Mouse (Mus musculus): ENCODE data around the gene Gnb5. TPM values are rescaled to one million over a fixed set of nuclear protein-coding genes. Genes with fewer than 3 reads are reported as not detected.

Gene Gnb5
- total and polyA plus RNA-seq, 3 experiments, result 3.1 to 6.5 (median 4.7) TPM

DNA sequence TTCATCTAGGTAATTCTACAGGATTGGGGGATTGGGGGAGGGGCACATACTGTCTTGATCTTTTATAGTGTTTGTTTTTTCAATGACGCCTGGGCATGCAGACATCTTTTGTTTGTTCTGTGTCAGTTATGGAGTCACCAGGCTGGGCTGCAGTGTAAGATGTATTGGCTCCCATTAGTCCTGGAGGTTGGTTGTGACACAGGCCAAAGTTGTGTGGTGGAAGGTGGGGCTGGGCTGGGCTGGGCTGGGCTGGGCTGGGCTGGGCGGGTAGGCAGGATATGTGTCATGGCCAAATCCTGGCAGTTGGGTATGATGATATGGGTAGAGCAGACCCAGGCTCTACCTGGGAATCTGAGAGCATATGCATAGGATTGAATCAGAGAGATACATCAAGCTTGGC, 72.7 kb downstream of the Gnb5 start:
- Histone ChIP-seq H3K79me2 (replicated peaks; ENCODE audit: control insufficient read depth, extremely low read depth, insufficient read depth, poor library complexity, severe bottlenecking) (no peaks in the 10 kb centered on the region), H3K4me2 (ENCODE audit: insufficient read depth, low read depth, poor library complexity, severe bottlenecking) (no peak overlapping the region), H3K4me1 (ENCODE audit: control insufficient read depth in 1 of 2, insufficient read depth in 2 of 2) (no peaks in the 10 kb centered on the region), H3K4me3 (replicated peaks in 1 of 3; ENCODE audit: low read depth in 2 of 3, low read length in 2 of 3, poor library complexity in 1 of 3) (no peak overlapping the region), H3K27me3 (replicated peaks) (no peaks in the 10 kb centered on the region), H3K36me3 (replicated peaks in 1 of 2; ENCODE audit: control insufficient read depth in 1 of 2, insufficient read depth in 1 of 2, low read length in 1 of 2) (no peaks in the 10 kb centered on the region), H3K27ac (ENCODE audit: insufficient read depth, low read depth) (no peak overlapping the region), H3K9me3 (replicated peaks; ENCODE audit: low read length) (peaks cover 10% of the 10 kb centered on the region), H3K9ac (ENCODE audit: insufficient read depth, low read depth) (no peak overlapping the region)
- in situ Hi-C loops (cut with MboI; ENCODE audit: low pct_ligation_motif_present, low pct_unique_long_range_greater_than_20kb, low sequenced_read_pairs), result no loop called here
- TF ChIP-seq TCF12 (IDR thresholded peaks at IDR 0.05; ENCODE audit: low read depth, low read length) (no peak), JUND (conservative IDR thresholded peaks at IDR 0.05; ENCODE audit: low read depth, low read length) (no peak), IRF4 (IDR thresholded peaks at IDR 0.05; ENCODE audit: low read depth, low read length) (no peak), MXI1 (IDR thresholded peaks at IDR 0.05; ENCODE audit: low read depth, low read length) (no peak), MAX (IDR thresholded peaks at IDR 0.05; ENCODE audit: low read length) (no peak), UBTF (IDR thresholded peaks at IDR 0.05; ENCODE audit: low read depth, low read length) (no peak)
- dilution Hi-C loops (cut with MboI; ENCODE audit: extremely low pct_ligation_motif_present, extremely low pct_unique_long_range_greater_than_20kb, low sequenced_read_pairs), result no loop called here
- DNase-seq (ENCODE audit: extremely low read depth), result no peak

DNA sequence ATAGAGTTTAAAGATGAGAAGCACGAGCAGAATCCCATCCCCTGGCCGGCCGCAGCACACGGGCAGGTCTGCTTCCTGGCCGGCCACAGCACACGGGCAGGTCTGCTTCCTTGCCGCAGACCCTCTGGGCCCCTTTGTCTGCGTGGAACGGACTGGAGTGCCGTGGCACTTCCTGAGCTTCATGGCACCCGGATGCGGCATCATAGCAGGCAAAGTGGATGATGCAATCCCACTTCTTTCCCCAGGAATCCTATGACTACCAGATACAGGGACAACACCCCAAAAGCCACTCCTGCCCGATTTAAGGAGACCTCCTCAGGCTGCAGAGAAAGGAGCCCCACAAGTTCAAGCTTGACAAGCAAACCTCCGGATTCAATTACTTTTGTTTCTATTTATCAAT, 76.7 kb downstream of the Gnb5 start:
- Histone ChIP-seq H3K27ac (ENCODE audit: insufficient read depth, low read depth) (no peak overlapping the region), H3K36me3 (replicated peaks in 1 of 2; ENCODE audit: control insufficient read depth in 1 of 2, insufficient read depth in 1 of 2, low read length in 1 of 2) (peaks cover 8 to 31% of the 10 kb centered on the region in 2 experiments), H3K79me2 (replicated peaks; ENCODE audit: control insufficient read depth, extremely low read depth, insufficient read depth, poor library complexity, severe bottlenecking) (no peaks in the 10 kb centered on the region), H3K4me2 (ENCODE audit: insufficient read depth, low read depth, poor library complexity, severe bottlenecking) (no peak overlapping the region), H3K9me3 (replicated peaks; ENCODE audit: low read length) (no peaks in the 10 kb centered on the region), H3K9ac (ENCODE audit: insufficient read depth, low read depth) (no peak overlapping the region), H3K4me3 (replicated peaks in 1 of 3; ENCODE audit: low read depth in 2 of 3, low read length in 2 of 3, poor library complexity in 1 of 3) (no peak overlapping the region), H3K4me1 (ENCODE audit: control insufficient read depth in 1 of 2, insufficient read depth in 2 of 2) (no peaks in the 10 kb centered on the region), H3K27me3 (replicated peaks) (no peaks in the 10 kb centered on the region)
- in situ Hi-C loops (cut with MboI; ENCODE audit: low pct_ligation_motif_present, low pct_unique_long_range_greater_than_20kb, low sequenced_read_pairs) (no loop called here), dilution Hi-C loops (cut with MboI; ENCODE audit: extremely low pct_ligation_motif_present, extremely low pct_unique_long_range_greater_than_20kb, low sequenced_read_pairs) (no loop called here)
- TF ChIP-seq POLR2AphosphoS2 (IDR thresholded peaks at IDR 0.05; ENCODE audit: low read depth, low read length) (no peak), ZKSCAN1 (IDR thresholded peaks at IDR 0.05; ENCODE audit: borderline replicate concordance, low read depth, low read length) (no peak), MEF2A (IDR thresholded peaks at IDR 0.05; ENCODE audit: borderline replicate concordance, low read depth, low read length) (no peak), MXI1 (IDR thresholded peaks at IDR 0.05; ENCODE audit: low read depth, low read length) (no peak), USF1 (IDR thresholded peaks at IDR 0.05; ENCODE audit: low read depth, low read length) (no peak), KAT2A (IDR thresholded peaks at IDR 0.05; ENCODE audit: insufficient replicate concordance, low read length) (no peak), POLR2A (IDR thresholded peaks at IDR 0.05; ENCODE audit: low read depth, low read length) (no peak), ZC3H11A (IDR thresholded peaks at IDR 0.05; ENCODE audit: low read depth, low read length) (no peak), CHD2 (IDR thresholded peaks at IDR 0.05; ENCODE audit: low read length) (no peak), RCOR1 (conservative IDR thresholded peaks at IDR 0.05; ENCODE audit: low read depth, low read length) (no peak), TBP (conservative IDR thresholded peaks at IDR 0.05; ENCODE audit: low read depth, low read length) (no peak), GABPA (IDR thresholded peaks at IDR 0.05; ENCODE audit: insufficient replicate concordance, low read depth, low read length) (no peak), ZNF384 (IDR thresholded peaks at IDR 0.05; ENCODE audit: low read depth, low read length) (no peak), RAD21 (IDR thresholded peaks at IDR 0.05; ENCODE audit: low read depth, low read length) (no peak), EP300 (IDR thresholded peaks at IDR 0.05; ENCODE audit: low read length) (no peak), USF2 (conservative IDR thresholded peaks at IDR 0.05; ENCODE audit: low read depth, low read length) (no peak)
- no peak for DNase-seq (ENCODE audit: extremely low read depth)
